Mouse (Mus musculus) thymus, postnatal 0 days (tissue): ENCODE results near the gene Cadm1. TPM values are rescaled to one million over a fixed set of nuclear protein-coding genes. Genes with fewer than 3 reads are reported as not detected.

Experiments
- DNase-seq: peaks from one replicate; pipeline ENCODE4 v3.0.0-alpha.2; 2015; ENCODE audit warnings: low spot score
- polyA plus RNA-seq: library from polyadenylated mRNA; unstranded; fragments of >200 nt; fragmentation: Nextera tagmentation; extraction: Ambion mirVana; gene quantifications from 2 replicates; pipeline ENCODE4 v1.2.1, GENCODE M21; 2015

Cadm1 gene
- polyA plus RNA-seq, 1 experiment from 2014 or later = 7.8 TPM

- DNase-seq = no peak
These were observed 248.5 kb downstream of the Cadm1 start for GRCm38 (mm10) chr9:47778438-47778837.

GRCm38 (mm10) chr9:47779291-47779690, 249.3 kb downstream of the Cadm1 start:
- DNase-seq = no peak

- no peak for DNase-seq
These were observed 256.7 kb downstream of the Cadm1 start for GRCm38 (mm10) chr9:47786642-47787041.

GRCm38 (mm10) chr9:47798478-47798877, 268.5 kb downstream of the Cadm1 start:
- DNase-seq = no peak

- DNase-seq = no peak
These were observed 271.3 kb downstream of the Cadm1 start for GRCm38 (mm10) chr9:47801242-47801641.

DNA sequence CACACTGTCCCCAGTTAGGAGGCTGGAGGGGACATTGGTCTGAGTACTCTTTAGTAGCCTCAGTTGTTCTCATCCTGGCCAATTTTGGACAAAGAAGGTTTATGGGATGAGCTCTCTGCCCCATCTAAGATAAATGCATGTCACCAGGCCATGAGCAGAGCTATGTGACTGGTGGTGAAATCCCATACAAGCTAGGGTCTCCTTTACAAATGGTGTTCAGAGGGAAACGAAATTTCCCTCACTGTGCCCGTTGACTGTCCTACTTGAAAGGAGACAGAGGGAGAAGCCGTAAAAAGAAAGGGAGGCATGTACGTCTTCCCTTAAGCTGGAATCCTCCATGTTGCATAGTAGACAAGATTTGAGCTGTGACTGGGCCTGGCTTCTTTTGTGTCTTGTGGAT, 272.6 kb downstream of the Cadm1 start:
- no peak for DNase-seq

- DNase-seq = no peak
These were observed 273.6 kb downstream of the Cadm1 start for GRCm38 (mm10) chr9:47803531-47804105.

- no peak for DNase-seq
These were observed 275.7 kb downstream of the Cadm1 start for GRCm38 (mm10) chr9:47805658-47806057.

GRCm38 (mm10) chr9:47825668-47826067, 295.7 kb downstream of the Cadm1 start:
- no peak for DNase-seq

- no peak for DNase-seq
These were observed 298.8 kb downstream of the Cadm1 start for GRCm38 (mm10) chr9:47828762-47829161.

DNA sequence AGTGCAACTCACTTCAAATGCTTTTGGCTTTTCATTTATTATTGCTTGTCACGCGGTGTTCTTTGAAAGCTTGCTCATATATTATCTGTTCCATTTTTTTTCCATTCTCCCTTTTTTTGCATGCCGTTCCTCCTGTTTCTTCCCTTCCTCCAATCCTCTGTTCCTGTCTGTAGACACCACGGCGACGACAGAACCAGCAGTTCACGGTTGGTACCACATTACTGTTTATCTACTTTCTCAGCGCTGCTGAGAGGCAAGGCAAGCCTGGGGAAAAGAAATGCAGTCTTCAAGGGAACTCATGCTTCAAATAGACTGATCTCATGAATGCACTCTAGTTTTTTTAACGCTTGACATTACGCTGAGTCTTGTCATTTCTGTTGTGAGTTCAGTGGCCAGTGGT, 299.2 kb downstream of the Cadm1 start:
- no peak for DNase-seq

GRCm38 (mm10) chr9:47829846-47830245, 299.9 kb downstream of the Cadm1 start:
- no peak for DNase-seq

GRCm38 (mm10) chr9:47831412-47831811, 301.4 kb downstream of the Cadm1 start:
- DNase-seq = no peak

GRCm38 (mm10) chr9:47838170-47838569, 308.2 kb downstream of the Cadm1 start:
- no peak for DNase-seq

DNA sequence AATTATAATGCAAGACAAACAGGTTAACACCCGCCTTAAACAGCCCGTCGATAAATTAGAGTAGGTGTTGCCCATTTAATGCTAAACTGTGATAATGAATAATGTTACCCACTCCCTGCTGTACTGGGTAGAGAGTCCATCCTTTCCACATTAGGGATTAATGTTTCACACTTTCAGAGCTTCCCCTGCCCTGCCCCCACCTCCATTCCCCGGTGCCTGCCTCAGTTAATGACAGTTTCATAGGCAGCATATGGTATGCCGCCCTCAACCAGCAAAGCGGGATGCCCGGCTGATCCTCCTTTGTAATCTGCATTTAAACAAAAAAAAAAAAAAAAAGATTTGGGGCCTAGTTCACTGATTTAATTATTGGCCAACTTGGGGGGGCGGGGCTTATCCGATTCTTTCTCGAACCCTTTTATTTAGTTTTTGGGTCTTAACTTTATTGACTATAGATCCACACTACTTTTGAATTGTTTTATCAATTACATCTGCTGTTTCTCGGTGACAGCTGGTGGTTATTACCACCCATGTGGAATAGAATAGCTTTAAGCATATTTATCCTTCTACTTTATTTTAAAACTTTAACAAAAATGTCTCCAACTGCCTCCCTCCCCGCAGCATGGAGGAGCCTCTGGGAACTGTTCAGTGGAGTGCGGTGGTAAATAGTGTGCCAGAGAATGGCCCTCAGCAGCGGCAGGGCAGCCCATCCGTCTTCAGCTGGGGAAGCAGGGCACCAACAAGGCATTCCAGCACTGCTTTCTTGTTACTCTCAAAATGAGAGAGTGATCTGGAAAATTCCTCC, 309.1 kb downstream of the Cadm1 start:
- DNase-seq = no peak

- DNase-seq = no peak
These were observed 309.7 kb downstream of the Cadm1 start for GRCm38 (mm10) chr9:47839692-47840025.

DNA sequence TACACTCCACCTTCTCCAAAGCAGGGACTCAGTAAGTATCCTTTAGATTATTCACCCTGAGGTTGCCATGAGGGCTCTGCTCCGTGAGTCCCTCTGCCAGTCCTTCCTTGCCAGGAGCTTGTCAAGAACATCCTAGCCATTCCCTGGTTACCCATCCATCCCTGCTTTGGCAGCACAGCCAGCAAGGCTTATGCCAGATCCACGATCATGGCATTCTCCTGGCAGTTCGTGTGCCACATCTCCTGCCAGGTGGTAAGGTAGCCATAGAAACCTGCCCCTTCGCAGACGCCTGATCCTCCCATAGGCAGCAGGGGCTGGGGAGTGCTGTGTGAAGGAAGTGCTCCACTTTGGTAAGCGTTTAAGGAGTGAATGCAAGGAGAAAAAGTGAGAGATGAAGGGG, 313.4 kb downstream of the Cadm1 start:
- DNase-seq = no peak

DNA sequence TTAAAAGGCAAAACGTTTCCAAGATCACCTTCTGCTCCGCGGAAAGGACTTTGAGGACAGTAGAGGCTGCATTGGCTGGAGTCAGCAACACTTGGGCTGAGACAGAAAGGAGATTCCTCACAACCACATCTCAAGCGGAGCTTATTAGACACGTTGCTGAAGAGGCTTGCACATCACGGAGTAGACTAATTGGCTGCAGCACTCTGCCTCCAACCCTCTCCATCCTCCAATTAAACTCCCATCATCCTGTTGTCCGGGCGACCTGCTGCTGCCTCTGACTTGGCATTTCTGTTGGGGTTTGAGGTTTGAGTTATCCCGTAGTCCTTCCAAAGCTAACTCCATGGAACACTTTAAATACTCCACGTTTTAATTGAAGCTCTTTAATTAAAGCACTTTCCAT, 316.3 kb downstream of the Cadm1 start:
- DNase-seq = no peak

GRCm38 (mm10) chr9:47846926-47847325, 317.0 kb downstream of the Cadm1 start:
- DNase-seq = no peak

GRCm38 (mm10) chr9:47847797-47848196, 317.8 kb downstream of the Cadm1 start:
- no peak for DNase-seq

DNA sequence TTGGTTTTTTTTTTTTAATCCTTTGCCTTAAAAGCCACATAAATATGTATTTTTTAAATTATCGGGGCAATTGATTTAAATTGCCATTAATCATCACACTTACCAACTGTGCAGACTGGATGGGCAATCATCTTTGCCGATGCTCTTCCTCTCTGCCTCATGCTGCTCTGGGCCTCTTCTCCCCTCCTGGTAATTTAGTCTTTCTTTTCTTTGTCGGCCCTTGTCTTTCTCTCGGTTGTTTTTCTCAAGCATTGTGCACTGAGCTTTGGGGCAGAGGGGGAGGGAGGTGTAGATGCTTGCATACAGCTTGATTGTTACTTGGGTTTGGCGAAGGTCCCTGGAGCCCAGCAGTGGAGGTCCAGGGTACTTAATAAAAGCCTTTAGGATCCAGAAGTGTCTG, 318.8 kb downstream of the Cadm1 start:
- DNase-seq = no peak

- DNase-seq = peak; percentile 19
These were observed 326.3 kb downstream of the Cadm1 start for GRCm38 (mm10) chr9:47856311-47856710.

GRCm38 (mm10) chr9:47857235-47857634, 327.3 kb downstream of the Cadm1 start:
- DNase-seq = no peak
